Mouse (Mus musculus) thymus, adult 2 months (tissue): ENCODE data around the gene Zdhhc5. TPM values are rescaled to one million over a fixed set of nuclear protein-coding genes. Genes with fewer than 3 reads are reported as not detected.

Experiments
- DNase-seq: peaks from one replicate; pipeline ENCODE4 v3.0.0; 2021
- H3K27ac ChIP-seq: fragments of 200-500 bp; 2 replicates; pipeline ENCODE4 v1.5.1; 2012; ENCODE audit warnings: low read length, control low read depth; ENCODE audit not compliant: control insufficient read depth, insufficient read depth
- H3K27me3 ChIP-seq: fragments of 200-500 bp; 2 replicates; pipeline ENCODE4 v1.6.1; 2012; ENCODE audit warnings: mild to moderate bottlenecking, low read length, moderate library complexity, mixed read lengths; ENCODE audit not compliant: control insufficient read depth, insufficient read depth
- H3K36me3 ChIP-seq: fragments of 200-500 bp; 2 replicates; pipeline ENCODE4 v1.6.1; 2012; ENCODE audit warnings: mild to moderate bottlenecking, low read length, moderate library complexity; ENCODE audit not compliant: control insufficient read depth, insufficient read depth
- H3K4me1 ChIP-seq: fragments of 200-500 bp; replicated peaks from 2 replicates; pipeline ENCODE4 v1.6.1; 2012; ENCODE audit warnings: low read length; ENCODE audit not compliant: control insufficient read depth, insufficient read depth
- H3K4me3 ChIP-seq: fragments of 200-500 bp; 2 replicates; pipeline ENCODE4 v1.5.1; 2012; ENCODE audit warnings: mild to moderate bottlenecking, low read length, control low read depth, moderate library complexity; ENCODE audit not compliant: control insufficient read depth, insufficient read depth
- CTCF ChIP-seq: fragments of 200-500 bp; IDR thresholded peaks from 2 replicates; pipeline ENCODE4 v1.5.1; 2012; ENCODE audit warnings: mild to moderate bottlenecking, control low read depth, low read length, moderate library complexity, borderline replicate concordance; ENCODE audit not compliant: control insufficient read depth, poor library complexity, insufficient read depth; ENCODE audit errors: extremely low read depth
- POLR2A ChIP-seq: fragments of 200-500 bp; IDR thresholded peaks from 2 replicates; pipeline ENCODE4 v1.6.1; 2012; ENCODE audit warnings: mild to moderate bottlenecking, low read length, control low read depth, moderate library complexity; ENCODE audit not compliant: control insufficient read depth, poor library complexity, insufficient read depth; ENCODE audit errors: extremely low read depth
- WGBS: fragments of 180-500 bp; shearing (Covaris S2); methylation state at CpG from one replicate; pipeline ENCODE4 v1.1.7; 2018; 5-methylcytosine and 5-hydroxymethylcytosine counted together
- polyA plus RNA-seq: library from polyadenylated mRNA; depleted of rRNA; stranded (reverse); fragments of >200 nt; gene quantifications from 2 replicates; pipeline ENCODE4 v1.2.3, GENCODE M21; 2012

Zdhhc5 gene
- polyA plus RNA-seq, 1 experiment, result 57.1 TPM

- no peak for TF ChIP-seq POLR2A
- no peak for TF ChIP-seq CTCF
- Histone ChIP-seq H3K4me1 (0 out of 2 replicates have a peak, but pooled peaks cover 2% of the 10 kb centered on the region), H3K4me3 (peak overlapping the region; percentile 98), H3K36me3 (peaks cover 4% of the 10 kb centered on the region; the same call in 1 of the 2 replicates), H3K27ac (no peak overlapping the region), H3K27me3 (no peaks in the 10 kb centered on the region)
- DNase-seq, result no peak
- WGBS, result 6% methylated on average over 39 of the region's 39 CpGs
These were observed 45.0 kb downstream of the Zdhhc5 start for GRCm38 (mm10) chr2:84669828-84670568.

- no peak for DNase-seq
- Histone ChIP-seq H3K4me3 (no peak overlapping the region), H3K27ac (no peak overlapping the region), H3K27me3 (no peaks in the 10 kb centered on the region), H3K36me3 (no peaks in the 10 kb centered on the region), H3K4me1 (0 out of 2 replicates have a peak, but pooled peaks cover under 1% of the 10 kb centered on the region)
- 87% methylated on average over 12 of the region's 12 CpGs for WGBS
- TF ChIP-seq CTCF, result no peak
- TF ChIP-seq POLR2A, result no peak
These were observed 48.9 kb downstream of the Zdhhc5 start for GRCm38 (mm10) chr2:84666081-84666480.

- DNase-seq, result peak; percentile 48
- 41% methylated on average over 2 of the region's 2 CpGs for WGBS
- Histone ChIP-seq H3K4me3 (no peak overlapping the region), H3K27me3 (no peaks in the 10 kb centered on the region), H3K27ac (no peak overlapping the region), H3K4me1 (no peaks in the 10 kb centered on the region), H3K36me3 (no peaks in the 10 kb centered on the region)
- TF ChIP-seq POLR2A (no peak), CTCF (no peak)
These were observed 52.1 kb downstream of the Zdhhc5 start for GRCm38 (mm10) chr2:84662866-84663265.

- Histone ChIP-seq H3K4me1 (no peaks in the 10 kb centered on the region), H3K27ac (no peak overlapping the region), H3K27me3 (no peaks in the 10 kb centered on the region), H3K36me3 (no peaks in the 10 kb centered on the region), H3K4me3 (no peak overlapping the region)
- 57% methylated on average over 3 of the region's 3 CpGs for WGBS
- peak; percentile 63 for DNase-seq
- TF ChIP-seq POLR2A, result no peak
- no peak for TF ChIP-seq CTCF
These were observed 54.7 kb downstream of the Zdhhc5 start for GRCm38 (mm10) chr2:84660253-84660652.

- H3K4me1 ChIP-seq, result no peaks in the 10 kb centered on the region
- TF ChIP-seq CTCF, result no peak
- no peak for TF ChIP-seq POLR2A
- 96% methylated on average over 32 of the region's 32 CpGs for WGBS
- no peaks in the 10 kb centered on the region for H3K27me3 ChIP-seq
- DNase-seq, result no peak
- H3K36me3 ChIP-seq, result no peaks in the 10 kb centered on the region
- H3K27ac ChIP-seq, result no peak within 1 kb of the TSS
- no peak within 1 kb of the TSS for H3K4me3 ChIP-seq
These were observed 56.2 kb downstream of the Zdhhc5 start, which contains the start of gene Btbd18 for GRCm38 (mm10) chr2:84658806-84659205. Gene Btbd18, plus strand, starts transcription at chr2:84659079.

- Histone ChIP-seq H3K36me3 (no peaks in the 10 kb centered on the region), H3K27ac (no peak overlapping the region), H3K4me1 (no peaks in the 10 kb centered on the region), H3K4me3 (no peak overlapping the region), H3K27me3 (no peaks in the 10 kb centered on the region)
- 3% methylated on average over 1 of the region's 1 CpGs for WGBS
- TF ChIP-seq POLR2A (no peak), CTCF (no peak)
- no peak for DNase-seq
These were observed 59.1 kb downstream of the Zdhhc5 start for GRCm38 (mm10) chr2:84655864-84656263.
